Comparison of ENCODE assay signal across 16 mouse cellular contexts in the genomic region with DNA sequence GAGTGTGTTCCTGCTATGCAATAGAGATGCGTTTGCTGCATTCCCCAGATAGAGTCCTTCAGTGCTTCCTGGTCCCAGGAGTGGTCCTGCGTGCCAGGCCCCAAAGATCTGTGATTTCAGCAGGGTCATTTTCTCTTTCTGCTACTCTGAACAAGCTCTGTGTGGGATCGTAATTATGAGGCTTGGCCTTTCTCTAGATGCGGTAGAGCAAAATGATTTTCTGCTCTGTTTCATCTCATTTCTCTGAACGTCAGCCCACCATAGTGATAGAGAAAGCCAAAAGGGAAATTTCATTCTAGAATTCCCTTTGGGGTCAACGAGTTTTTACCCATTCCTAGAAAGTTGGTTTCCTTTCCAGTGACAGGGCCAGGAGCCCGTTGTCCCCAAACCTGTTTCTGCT.
"Had no signal": no experiment of that assay in that cellular context is flagged by ENCODE, and none has a peak within 500 bp of the region (broad histone marks: within the 10 kb centered on the region; RNA-seq: fewer than 3 reads in every experiment).

No protein-coding gene starts in this region.

- H3K27me3 ChIP-seq: megakaryocyte, embryonic 14.5 days; midbrain, embryonic 13.5 days; midbrain, embryonic 15.5 days; stomach, embryonic 15.5 days had no signal

- H3K27ac ChIP-seq: liver, embryonic 14.5 days; macrophage; midbrain, embryonic 13.5 days; midbrain, embryonic 15.5 days; stomach, embryonic 15.5 days; stomach, postnatal 0 days had no signal

- H3K9ac ChIP-seq: liver, embryonic 14.5 days; lung, embryonic 14.5 days; midbrain, embryonic 13.5 days; midbrain, embryonic 15.5 days; stomach, embryonic 15.5 days had no signal

- H3K4me3 ChIP-seq: megakaryocyte, embryonic 14.5 days; midbrain, embryonic 13.5 days; midbrain, embryonic 15.5 days; stomach, embryonic 15.5 days had no signal

- ATAC-seq: midbrain, embryonic 13.5 days; midbrain, embryonic 15.5 days had no signal

- DNase-seq: lung, adult 18-20 months; lung, embryonic 14.5 days; lung, postnatal 10 days; lung, postnatal 36 days; right cerebral cortex, postnatal 14 days; thymus, adult 2 months; thymus, postnatal 25 days; thymus, postnatal 4 days had no signal

- H3K4me2 ChIP-seq: lung, embryonic 14.5 days; midbrain, embryonic 11.5 days; midbrain, embryonic 13.5 days; midbrain, embryonic 15.5 days; stomach, embryonic 15.5 days had no signal

- H3K9me3 ChIP-seq: megakaryocyte, embryonic 14.5 days; midbrain, embryonic 13.5 days; midbrain, embryonic 15.5 days; stomach, embryonic 15.5 days had no signal
